Mouse (Mus musculus): ENCODE results near the gene Cyp11a1. TPM values are rescaled to one million over a fixed set of nuclear protein-coding genes. Genes with fewer than 3 reads are reported as not detected.

Cyp11a1 gene
- total RNA-seq, 2 experiments from 2014 or later, result 0.47 to 1.2 TPM

- ATAC-seq (replicated peaks; ENCODE audit: poor library complexity), result peak; percentile 86
Observed at GRCm38 (mm10) chr9:58038500-58039168, 32.4 kb downstream of the Cyp11a1 start.

DNA sequence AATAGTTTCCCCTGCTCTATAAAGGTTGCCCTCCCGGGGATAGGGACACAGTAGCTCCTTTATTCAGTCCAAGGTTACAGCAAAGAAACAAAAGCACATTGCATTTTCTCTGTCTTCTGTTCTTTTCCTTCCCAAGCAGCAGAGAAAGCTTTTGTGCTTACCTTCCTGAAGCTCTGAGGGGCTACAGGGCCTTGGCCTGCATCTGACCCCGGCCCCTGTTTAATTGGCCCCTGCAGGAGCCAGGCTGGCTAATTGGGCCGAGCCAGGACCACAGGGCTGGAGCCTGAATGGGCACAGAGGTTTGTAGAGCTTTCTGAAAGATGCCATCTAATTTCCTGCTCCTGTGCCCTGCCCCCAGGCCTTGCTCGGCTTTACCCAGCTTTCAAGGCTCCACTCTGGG, 34.8 kb downstream of the Cyp11a1 start:
- no peak for ATAC-seq (replicated peaks; ENCODE audit: poor library complexity)

GRCm38 (mm10) chr9:58042391-58042790, 36.2 kb downstream of the Cyp11a1 start:
- ATAC-seq (replicated peaks; ENCODE audit: poor library complexity), result no peak

DNA sequence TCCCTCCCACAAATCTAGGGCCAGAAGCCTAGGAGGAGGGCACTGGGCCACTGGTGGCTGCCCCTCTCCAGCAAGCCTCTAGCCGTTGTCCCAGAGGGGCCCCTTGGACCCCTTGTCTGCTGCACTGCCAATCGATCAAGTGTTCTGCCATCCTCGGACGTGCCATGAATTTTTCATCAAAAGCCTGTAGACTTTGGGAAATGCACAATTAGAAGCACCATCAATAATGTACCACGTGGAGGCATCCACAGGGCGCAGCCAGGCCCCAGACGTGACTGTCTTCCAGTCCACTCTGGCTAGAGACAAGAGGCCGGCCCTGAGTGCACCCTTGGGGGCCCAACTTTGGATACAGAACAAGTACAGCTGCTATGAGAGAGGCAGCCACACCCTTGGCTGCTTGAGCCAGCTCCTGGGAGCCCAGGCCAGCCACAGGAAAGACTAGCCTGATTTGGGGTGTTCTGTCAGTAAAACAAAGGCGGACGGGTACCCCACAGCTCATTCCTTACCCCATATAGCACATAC, 37.3 kb downstream of the Cyp11a1 start:
- no peak for ATAC-seq (replicated peaks; ENCODE audit: poor library complexity)

DNA sequence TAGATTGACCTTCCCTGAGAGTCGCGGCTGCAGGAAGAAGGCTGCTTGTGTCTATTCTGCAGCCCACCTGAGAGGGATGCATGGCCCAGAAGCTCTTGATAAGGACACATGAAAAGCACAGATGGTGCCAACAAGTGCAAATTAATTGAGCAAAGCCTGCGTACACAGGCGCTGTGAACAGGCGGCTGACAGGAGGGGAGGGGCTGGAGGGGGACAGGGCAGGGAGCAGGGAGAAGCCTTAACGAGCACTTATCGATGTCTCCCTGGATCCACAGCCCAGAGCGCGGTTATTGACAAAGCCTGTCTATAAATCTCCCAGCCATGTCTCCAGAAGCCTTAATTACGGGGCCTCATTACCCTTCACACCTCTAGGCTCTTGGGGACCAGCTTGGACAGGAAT, 38.6 kb downstream of the Cyp11a1 start:
- no peak for ATAC-seq (replicated peaks; ENCODE audit: poor library complexity)

- ATAC-seq (replicated peaks; ENCODE audit: poor library complexity), result no peak
Observed at GRCm38 (mm10) chr9:58045646-58046045, 39.4 kb downstream of the Cyp11a1 start.

DNA sequence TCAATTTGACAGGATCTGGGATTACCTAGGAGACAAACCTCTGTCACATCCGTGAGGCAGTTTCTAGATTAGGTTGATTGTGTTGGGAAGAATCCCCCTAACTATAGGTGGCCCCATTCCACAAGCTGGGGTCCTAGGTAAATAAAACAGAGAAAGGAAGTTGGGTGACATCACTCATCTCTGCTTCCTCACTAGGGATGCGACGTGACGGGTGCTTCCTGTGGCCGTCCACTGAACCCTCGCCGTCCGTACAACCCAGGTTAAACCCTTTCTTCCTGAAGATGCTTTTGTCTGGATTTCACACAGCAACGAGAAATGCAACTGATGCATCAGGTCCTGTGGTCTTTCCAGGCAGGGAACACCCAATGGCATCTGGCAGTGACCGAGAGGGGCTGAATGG, 40.9 kb downstream of the Cyp11a1 start:
- no peak for ATAC-seq (replicated peaks; ENCODE audit: poor library complexity)

- no peak for ATAC-seq (replicated peaks; ENCODE audit: poor library complexity)
Observed at GRCm38 (mm10) chr9:58048621-58049020, 42.4 kb downstream of the Cyp11a1 start.

DNA sequence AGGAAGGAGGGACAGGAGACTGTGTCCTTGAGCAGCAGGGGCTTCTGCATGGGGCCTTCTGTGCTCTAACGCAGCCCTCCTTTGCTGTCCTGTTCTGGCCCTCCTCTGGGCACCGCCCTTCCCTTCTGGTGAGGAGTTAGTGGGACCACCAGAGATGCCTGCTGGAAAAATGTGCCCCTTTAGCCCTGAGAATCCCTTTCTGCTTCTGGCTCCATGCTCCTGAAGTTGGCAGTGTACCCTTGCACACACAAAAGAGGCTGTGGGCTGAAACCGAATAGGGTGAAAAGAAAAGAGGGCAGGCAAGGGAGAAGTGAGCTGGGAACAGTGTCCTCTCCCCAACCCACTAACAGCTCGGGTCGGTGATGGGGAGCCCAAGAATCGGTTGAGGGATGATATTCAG, 43.0 kb downstream of the Cyp11a1 start:
- no peak for ATAC-seq (replicated peaks; ENCODE audit: poor library complexity)

- ATAC-seq (replicated peaks; ENCODE audit: poor library complexity), result no peak
Observed at GRCm38 (mm10) chr9:58049861-58050260, 43.6 kb downstream of the Cyp11a1 start.

- no peak for ATAC-seq (replicated peaks; ENCODE audit: poor library complexity)
Observed at GRCm38 (mm10) chr9:58051937-58052336, 45.7 kb downstream of the Cyp11a1 start.

DNA sequence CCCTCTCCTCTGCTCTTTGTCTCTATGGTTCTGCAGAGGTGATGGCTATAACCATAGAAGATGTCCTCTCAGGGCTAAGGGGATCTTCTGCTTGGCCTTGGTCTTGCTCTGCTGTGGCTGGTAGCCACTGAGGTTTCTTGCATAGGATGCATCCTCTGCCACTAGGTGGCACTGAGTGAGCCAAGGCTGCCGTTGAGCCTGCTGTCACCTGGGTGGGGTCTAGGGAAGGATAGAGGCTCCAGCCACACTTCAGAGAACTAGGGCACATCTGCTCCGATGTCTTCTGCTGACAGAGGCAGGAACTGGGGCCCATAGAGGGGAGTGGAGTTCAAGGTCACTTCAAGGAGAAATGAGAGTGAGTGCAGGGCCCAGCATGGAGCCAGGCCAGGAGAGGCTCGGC, 46.9 kb downstream of the Cyp11a1 start:
- peak; percentile 78 for ATAC-seq (replicated peaks; ENCODE audit: poor library complexity)

- ATAC-seq (replicated peaks; ENCODE audit: poor library complexity), result no peak
Observed at GRCm38 (mm10) chr9:58053544-58053943, 47.3 kb downstream of the Cyp11a1 start.

GRCm38 (mm10) chr9:58054032-58054431, 47.8 kb downstream of the Cyp11a1 start:
- ATAC-seq (replicated peaks; ENCODE audit: poor library complexity), result no peak

GRCm38 (mm10) chr9:58055666-58056065, 49.5 kb downstream of the Cyp11a1 start:
- ATAC-seq (replicated peaks; ENCODE audit: poor library complexity), result no peak

DNA sequence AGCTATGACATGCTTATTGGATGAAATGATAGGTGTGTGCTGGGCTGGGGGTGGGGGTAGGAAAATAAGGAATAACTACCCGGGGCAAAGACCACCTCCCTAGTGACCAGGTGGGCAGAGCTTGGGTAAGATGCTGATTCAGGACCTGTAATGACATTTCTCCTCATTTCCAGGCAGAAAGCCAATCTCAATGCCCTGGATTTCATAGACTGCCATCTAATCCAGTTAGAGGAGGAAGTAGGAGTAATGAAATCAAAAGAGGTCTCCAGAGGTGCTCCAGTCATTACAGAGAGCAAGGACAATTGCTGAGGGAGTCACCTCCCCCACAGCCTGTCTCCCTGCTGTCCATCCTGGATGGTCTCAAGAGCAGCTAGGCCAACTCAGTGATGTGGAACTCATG, 53.7 kb downstream of the Cyp11a1 start:
- ATAC-seq (replicated peaks; ENCODE audit: poor library complexity), result no peak

DNA sequence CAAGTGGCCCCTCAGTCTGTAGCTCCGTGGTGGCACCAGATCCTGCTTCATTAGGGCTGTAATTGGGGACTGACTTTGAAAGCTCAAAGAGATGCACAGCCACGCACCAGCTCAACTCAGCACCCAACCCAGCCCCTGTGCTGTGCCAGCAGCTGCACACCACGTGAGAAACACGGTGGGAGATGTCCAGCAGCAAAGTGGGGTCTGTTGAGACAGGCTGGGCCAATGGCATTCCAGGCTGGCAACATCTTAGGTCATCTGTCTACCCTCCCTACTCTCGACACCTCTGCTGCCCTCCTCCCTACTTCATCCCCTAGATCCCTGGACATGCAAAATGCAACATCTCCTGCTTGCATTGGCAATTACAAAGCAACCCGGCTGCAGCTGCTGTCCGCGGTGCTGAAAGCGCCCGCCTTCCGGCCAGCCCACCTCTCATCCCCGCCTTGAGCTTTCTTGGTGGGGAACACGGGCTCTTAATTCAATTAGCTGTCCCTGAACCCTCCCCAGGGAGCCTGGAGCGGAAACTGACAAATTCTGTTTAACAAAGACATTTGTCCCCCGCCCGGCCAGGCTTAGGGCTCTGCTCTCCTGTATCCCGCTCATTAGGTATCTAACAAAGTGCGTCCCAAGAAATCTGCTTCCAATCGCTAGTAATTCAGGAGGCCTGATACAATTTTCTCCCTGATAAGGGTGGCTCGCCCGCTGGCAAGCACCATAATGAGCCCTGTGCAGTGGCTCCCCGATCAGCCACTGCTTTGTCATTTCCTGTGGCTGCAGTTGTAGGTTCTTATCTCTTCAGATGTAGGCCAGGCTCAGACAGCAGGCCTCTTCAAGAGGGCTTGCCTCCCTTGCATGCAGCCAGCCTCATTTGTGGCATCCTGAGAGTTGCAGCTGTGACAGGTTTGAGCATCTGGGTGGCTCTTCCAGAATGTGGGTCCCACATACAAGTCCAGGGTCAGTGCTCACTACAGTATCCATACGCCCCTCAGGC, 54.8 kb downstream of the Cyp11a1 start:
- ATAC-seq (replicated peaks; ENCODE audit: poor library complexity), result peak; percentile 60

DNA sequence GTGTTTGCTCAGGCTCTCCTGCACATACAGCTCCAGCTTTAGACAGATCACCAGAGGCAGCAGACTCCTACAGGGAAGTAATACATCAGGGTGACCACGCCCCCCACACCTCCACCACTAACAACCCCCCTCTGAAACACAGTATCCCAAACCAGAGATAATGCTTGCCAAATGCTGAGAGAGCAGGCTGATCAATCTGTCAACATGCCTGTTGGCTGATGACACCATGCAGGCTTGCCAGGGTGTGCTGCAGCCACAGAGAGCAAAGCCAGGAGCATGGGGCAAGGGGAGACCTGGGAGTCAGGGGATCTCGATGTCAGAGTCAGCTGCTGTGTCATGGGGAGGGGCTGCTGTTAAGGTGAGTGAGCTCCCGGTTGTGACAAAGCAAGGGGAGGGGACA, 57.3 kb downstream of the Cyp11a1 start, which contains the start of gene Stra6:
TSS of gene Stra6 (plus strand) at position 258 of the 400 bp plus-strand sequence.
- ATAC-seq (replicated peaks; ENCODE audit: poor library complexity), result no peak

DNA sequence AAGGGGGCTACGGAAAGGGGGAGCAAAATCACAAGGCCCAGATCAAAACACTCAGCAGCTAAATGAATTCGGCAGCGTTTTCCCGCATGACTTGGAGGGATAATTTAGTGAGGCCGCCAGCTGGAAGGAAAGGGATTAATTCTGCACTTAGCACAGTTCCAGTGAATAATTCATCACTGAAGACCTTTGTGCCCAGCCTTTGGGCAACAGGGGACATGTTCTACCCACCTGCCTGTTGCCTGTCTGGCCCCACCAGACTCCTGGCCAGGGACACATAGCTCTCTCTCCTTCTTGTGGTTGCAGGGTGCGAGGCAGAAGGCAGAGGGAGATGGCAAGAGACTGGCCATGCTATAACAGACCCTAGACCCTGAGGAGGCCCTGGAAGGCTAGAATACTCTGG, 59.3 kb downstream of the Cyp11a1 start:
- ATAC-seq (replicated peaks; ENCODE audit: poor library complexity), result no peak

DNA sequence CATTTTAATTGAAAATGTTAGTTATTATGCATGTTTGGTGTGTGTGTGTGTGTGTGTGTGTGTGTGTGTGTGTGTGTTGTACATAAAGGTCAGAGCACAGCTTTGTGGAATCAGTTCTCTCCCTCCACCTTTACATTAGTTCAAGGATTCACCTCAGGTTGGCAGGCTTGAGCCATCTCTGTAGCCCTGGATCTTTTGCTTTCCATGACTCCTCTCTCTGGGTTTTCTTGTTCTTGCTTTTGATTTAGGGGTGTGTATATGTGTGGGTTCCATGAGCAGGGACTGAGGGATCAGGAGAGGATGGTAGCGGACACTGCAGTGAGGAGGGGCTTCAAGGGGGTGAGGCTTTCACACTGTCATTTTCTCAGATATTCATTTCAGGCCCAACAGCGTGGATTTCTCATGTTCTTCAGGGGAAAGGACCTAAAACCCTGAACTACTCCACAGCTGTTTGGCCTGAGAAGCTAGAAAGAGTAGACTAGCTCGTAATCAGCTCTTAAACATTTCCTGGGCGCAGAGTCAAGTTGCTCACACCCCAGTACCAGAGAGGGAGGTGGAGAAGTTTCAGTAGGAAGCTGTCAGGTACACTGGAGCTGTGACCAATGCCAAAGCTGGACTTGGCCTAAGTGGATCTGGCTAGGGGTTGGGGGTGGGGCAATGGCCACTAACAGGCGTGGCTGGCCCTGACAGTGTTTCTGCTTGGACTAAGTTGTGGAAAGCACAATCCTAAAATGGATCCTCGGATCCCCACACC, 59.9 kb downstream of the Cyp11a1 start:
- ATAC-seq (replicated peaks; ENCODE audit: poor library complexity), result no peak

GRCm38 (mm10) chr9:58066731-58067095, 60.5 kb downstream of the Cyp11a1 start:
- ATAC-seq (replicated peaks; ENCODE audit: poor library complexity), result no peak

Data from megakaryocyte progenitor cell, adult 5-6 weeks (primary cell).